Comparison of ENCODE assay signal across 15 mouse cellular contexts in genomic region chr6:99344357-99344756, GRCm38 (mm10).
"Had no signal": no experiment of that assay in that cellular context is flagged by ENCODE, and none has a peak within 500 bp of the region (broad histone marks: within the 10 kb centered on the region; RNA-seq: fewer than 3 reads in every experiment).

No protein-coding gene starts in this region.

- ATAC-seq: lung, postnatal 0 days; midbrain, embryonic 16.5 days had no signal

- H3K27ac ChIP-seq: left cerebral cortex, adult 2 months; limb, embryonic 10.5 days; liver, embryonic 15.5 days; midbrain, embryonic 12.5 days; neural tube, embryonic 12.5 days had no signal

- DNase-seq: kidney, adult 8-10 months; kidney, postnatal 25 days; lung, adult 2 months; lung, postnatal 36 days; right cerebral cortex, postnatal 25 days; thymus, adult 2 months; thymus, postnatal 25 days had no signal

- H3K4me3 ChIP-seq: left cerebral cortex, adult 2 months; limb, embryonic 10.5 days; liver, embryonic 15.5 days; midbrain, embryonic 12.5 days; myocyte; neural tube, embryonic 12.5 days had no signal

- H3K36me3 ChIP-seq: limb, embryonic 10.5 days; liver, embryonic 15.5 days; midbrain, embryonic 12.5 days; neural tube, embryonic 12.5 days had no signal
